Mouse (Mus musculus): ENCODE data around the gene Kctd13. TPM values are rescaled to one million over a fixed set of nuclear protein-coding genes. Genes with fewer than 3 reads are reported as not detected.
A peak's percentile ranks its signal among the peaks of the same experiment; 100 is the strongest.
"Not testable (repeated sequence)": the region's sequence is repeated elsewhere in the genome, so short reads cannot be mapped to it uniquely, and the experiment has no call there.

The Kctd13 gene
- polyA plus RNA-seq, 1 experiment from 2014 or later: 85.7 TPM

DNA sequence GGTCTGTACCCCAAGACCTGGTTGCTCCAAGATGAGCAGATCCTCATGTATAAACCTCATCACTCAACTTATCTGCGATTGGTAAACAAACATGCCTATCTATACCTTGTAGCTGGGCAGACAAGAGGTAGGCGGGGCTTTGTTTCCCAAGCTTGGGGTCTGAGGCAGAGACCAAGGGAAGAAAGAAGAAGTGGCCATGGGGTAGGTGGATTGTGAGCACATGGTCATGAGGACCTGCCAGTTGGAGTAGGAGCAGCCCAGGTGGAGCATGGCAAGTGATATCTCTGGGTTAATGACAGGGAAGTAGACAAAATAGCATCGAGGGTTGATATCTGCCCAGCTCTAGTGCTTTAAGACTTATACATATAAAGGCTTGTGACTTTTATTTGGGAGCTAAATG is 13.8 kb upstream of the Kctd13 start:
- H3K9me3 ChIP-seq: no peaks in the 10 kb centered on the region
- no peak for ATAC-seq
- no peaks in the 10 kb centered on the region for H3K4me1 ChIP-seq (replicated peaks)
- 92% methylated on average over 3 of the region's 3 CpGs for WGBS
- H3K9ac ChIP-seq (replicated peaks): no peak overlapping the region
- no peak overlapping the region for H3K27ac ChIP-seq
- H3K27me3 ChIP-seq: no peaks in the 10 kb centered on the region
- H3K36me3 ChIP-seq: no peaks in the 10 kb centered on the region
- no peak overlapping the region for H3K4me2 ChIP-seq (replicated peaks)
- no peak overlapping the region for H3K4me3 ChIP-seq (replicated peaks)

DNA sequence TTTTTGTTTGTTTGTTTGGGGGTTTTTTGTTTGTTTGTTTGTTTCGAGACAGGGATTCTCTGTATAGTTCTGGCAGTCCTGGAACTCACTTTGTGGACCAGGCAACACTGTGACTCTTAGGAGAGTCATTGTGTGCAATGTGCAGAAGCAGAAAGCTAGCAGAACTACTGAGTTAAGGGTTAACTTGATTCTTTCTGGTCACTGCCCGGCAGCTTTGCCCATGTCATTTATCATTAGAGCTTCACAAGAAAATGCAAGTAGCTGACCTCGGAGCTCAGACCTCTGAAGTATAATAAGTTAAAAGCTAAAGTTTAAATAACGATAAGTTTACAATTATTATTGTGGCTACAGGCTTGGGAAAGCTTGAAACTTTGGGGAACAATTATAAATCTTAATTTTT is 10.3 kb upstream of the Kctd13 start:
- H3K9ac ChIP-seq (replicated peaks); H3K36me3 ChIP-seq; ATAC-seq; H3K27ac ChIP-seq; H3K4me3 ChIP-seq (replicated peaks); H3K27me3 ChIP-seq; H3K9me3 ChIP-seq; H3K4me2 ChIP-seq (replicated peaks): not testable (repeated sequence)
- peaks cover 27% of the 10 kb centered on the region for H3K4me1 ChIP-seq (replicated peaks)
- WGBS: 52% methylated on average over 4 of the region's 4 CpGs

DNA sequence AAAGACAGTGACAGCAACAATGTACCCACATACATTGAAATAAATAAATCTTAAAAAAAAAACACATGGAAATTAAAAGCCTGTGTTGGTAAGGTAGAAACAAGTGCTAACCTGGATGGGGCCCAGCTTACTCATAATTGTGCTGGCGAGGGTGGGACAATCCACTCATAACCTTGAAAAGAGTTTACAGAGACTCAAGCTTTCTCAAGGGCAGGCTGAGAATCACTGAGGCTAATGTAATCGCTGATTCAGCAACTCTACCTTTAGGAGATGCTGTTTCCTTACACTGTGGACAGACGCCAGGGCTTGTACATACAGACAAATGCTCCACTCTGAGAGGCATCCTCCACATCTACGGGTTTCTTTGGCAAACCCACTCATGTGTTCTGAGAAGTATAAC is 8.7 kb upstream of the Kctd13 start:
- H3K4me2 ChIP-seq (replicated peaks): no peak overlapping the region
- ATAC-seq: no peak
- no peak overlapping the region for H3K27ac ChIP-seq
- WGBS: 86% methylated on average over 4 of the region's 4 CpGs
- H3K27me3 ChIP-seq: no peaks in the 10 kb centered on the region
- H3K4me3 ChIP-seq (replicated peaks): no peak overlapping the region
- H3K4me1 ChIP-seq (replicated peaks): peaks cover 27% of the 10 kb centered on the region
- no peaks in the 10 kb centered on the region for H3K36me3 ChIP-seq
- H3K9me3 ChIP-seq: no peaks in the 10 kb centered on the region
- H3K9ac ChIP-seq (replicated peaks): no peak overlapping the region

DNA sequence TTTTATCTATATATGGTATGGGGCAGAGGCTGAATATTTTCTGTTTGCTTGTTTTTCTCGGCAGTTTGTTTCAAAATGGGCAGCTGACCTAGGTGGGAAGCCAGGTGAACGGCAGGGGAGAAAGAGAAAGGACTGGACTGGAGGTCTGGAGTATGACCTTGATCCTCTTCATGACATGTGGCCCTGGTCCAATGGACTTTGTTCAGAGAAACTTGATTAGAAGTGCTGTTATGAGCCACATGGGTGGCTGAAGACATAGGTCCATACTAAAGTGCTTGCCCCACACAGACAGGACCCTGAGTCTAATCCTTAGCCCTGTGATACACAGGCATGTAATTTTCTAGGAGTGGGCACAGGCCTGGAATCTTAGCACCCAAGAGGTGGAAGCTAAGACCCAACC is 7.1 kb upstream of the Kctd13 start:
- 73% methylated on average over 2 of the region's 2 CpGs for WGBS
- no peaks in the 10 kb centered on the region for H3K36me3 ChIP-seq
- peak overlapping the region; percentile 40; the same call in 1 of the 2 replicates for H3K9ac ChIP-seq (replicated peaks)
- peaks cover 27% of the 10 kb centered on the region for H3K4me1 ChIP-seq (replicated peaks)
- H3K4me2 ChIP-seq (replicated peaks): peak overlapping the region; percentile 39
- no peak overlapping the region for H3K27ac ChIP-seq
- no peak for ATAC-seq
- H3K9me3 ChIP-seq: no peaks in the 10 kb centered on the region
- 0 out of 2 replicates have a peak overlapping the region, but pooled peaks have one; percentile 18 for H3K4me3 ChIP-seq (replicated peaks)
- H3K27me3 ChIP-seq: no peaks in the 10 kb centered on the region

DNA sequence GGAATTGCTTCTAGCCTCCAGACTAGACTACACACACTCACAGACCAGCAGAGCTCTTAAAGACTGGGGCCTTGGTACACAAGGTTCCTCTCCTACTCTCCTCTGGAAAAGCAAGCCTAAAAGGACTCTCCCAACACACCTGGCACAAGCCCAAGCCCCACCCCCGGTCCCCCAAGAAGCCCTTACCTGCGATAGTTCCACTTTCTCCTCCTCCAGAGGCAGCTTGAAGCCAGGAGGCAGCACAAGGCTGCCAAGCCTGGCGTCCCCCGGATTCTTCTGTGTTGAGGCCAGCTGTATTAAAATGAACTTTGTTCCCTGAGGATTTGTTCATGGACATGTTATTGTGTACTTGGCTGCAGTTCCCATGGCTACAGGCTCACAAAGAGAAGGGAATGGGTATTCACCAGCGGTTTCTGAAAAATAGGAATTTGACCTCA is 6.0 kb upstream of the Kctd13 start, which contains the start of gene Tmem219:
Tmem219 (minus strand) TSS at position 294 of the 437 bp plus-strand sequence.
- Histone ChIP-seq H3K27ac (peak within 1 kb of the TSS; percentile 83), H3K36me3 (no peaks in the 10 kb centered on the region), H3K4me3 (replicated peaks) (peak within 1 kb of the TSS; percentile 18), H3K9ac (replicated peaks) (peak within 1 kb of the TSS; percentile 40; the same call in 1 of the 2 replicates), H3K4me1 (replicated peaks) (peaks cover 27% of the 10 kb centered on the region), H3K27me3 (no peaks in the 10 kb centered on the region), H3K9me3 (no peaks in the 10 kb centered on the region), H3K4me2 (replicated peaks) (peak within 1 kb of the TSS; percentile 39)
- 7% methylated on average over 5 of the region's 5 CpGs for WGBS
- peak; percentile 82 for ATAC-seq

DNA sequence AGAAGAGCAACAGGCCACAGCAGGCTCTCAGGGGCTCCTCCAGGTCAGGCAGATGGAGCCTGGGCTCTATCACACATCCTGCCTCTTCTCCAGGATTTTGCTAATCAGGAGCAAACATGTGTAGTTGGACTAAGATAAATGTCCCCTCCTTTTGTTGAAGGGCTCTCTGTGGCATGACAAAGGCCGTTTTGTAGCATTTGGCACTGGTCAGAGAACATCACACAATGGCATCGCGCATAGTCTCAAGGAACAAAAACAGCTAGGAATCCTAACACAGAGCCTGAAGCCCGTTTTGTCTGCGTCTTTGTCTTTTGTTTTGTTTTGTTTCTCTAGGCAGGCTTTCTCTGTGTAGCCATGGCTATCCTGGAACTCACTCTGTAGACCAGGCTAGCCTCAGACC is 4.7 kb upstream of the Kctd13 start:
- Histone ChIP-seq H3K27ac (no peak overlapping the region), H3K9ac (replicated peaks) (no peak overlapping the region), H3K4me3 (replicated peaks) (no peak overlapping the region), H3K36me3 (no peaks in the 10 kb centered on the region), H3K4me1 (replicated peaks) (peaks cover 27% of the 10 kb centered on the region), H3K4me2 (replicated peaks) (no peak overlapping the region), H3K9me3 (no peaks in the 10 kb centered on the region), H3K27me3 (no peaks in the 10 kb centered on the region)
- ATAC-seq: no peak
- 47% methylated on average over 5 of the region's 5 CpGs for WGBS

DNA sequence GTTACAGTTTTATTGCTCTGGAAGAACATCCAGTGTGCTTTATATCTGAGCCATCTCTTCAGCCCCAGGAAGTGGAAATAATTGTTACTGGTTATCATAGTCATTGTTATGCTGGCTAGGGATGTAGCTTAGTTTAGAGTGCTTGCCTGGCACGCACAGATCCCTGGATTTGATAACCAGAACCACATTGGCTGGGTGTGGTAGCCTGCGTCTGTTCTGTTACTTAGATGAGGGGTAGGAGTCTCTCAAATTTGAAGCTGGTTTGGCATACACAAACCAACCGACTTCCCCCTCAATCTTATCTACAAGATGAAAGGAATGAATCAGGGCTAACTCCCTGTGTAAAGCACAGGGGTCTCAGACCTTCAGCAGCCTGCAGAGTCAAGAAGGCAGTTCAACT is 2.4 kb upstream of the Kctd13 start:
- 71% methylated on average over 3 of the region's 3 CpGs for WGBS
- H3K36me3 ChIP-seq: peaks cover 8% of the 10 kb centered on the region; the same call in 1 of the 2 replicates
- ATAC-seq: no peak

DNA sequence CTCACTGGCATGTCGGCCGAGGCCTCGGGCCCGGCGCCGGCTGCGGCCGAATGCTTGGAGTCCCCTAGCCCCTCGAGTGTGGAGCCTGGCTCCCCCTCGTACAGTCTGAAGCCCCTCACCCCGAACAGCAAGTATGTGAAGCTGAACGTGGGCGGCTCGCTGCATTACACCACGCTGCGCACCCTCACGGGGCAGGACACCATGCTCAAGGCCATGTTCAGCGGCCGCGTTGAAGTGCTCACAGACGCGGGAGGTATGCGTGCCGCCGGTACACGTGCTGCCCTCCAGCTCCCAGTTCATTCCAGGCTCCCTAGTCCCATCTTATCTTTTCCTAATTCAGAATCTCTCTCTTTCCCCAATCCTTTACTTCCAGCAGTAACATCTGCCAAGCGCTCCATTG is 367 bp downstream of the Kctd13 start:
- no peaks in the 10 kb centered on the region for H3K27me3 ChIP-seq
- 0% methylated on average over 27 of the region's 27 CpGs for WGBS

More for the DNA sequence above, 2.4 kb upstream of the Kctd13 start:
- no peaks in the 10 kb centered on the region for H3K27me3 ChIP-seq
- H3K9ac ChIP-seq (replicated peaks): no peak overlapping the region
- H3K4me3 ChIP-seq (replicated peaks): no peak overlapping the region
- H3K4me1 ChIP-seq (replicated peaks): peaks cover 34% of the 10 kb centered on the region
- H3K4me2 ChIP-seq (replicated peaks): no peak overlapping the region
- H3K27ac ChIP-seq: no peak overlapping the region
- no peaks in the 10 kb centered on the region for H3K9me3 ChIP-seq

DNA sequence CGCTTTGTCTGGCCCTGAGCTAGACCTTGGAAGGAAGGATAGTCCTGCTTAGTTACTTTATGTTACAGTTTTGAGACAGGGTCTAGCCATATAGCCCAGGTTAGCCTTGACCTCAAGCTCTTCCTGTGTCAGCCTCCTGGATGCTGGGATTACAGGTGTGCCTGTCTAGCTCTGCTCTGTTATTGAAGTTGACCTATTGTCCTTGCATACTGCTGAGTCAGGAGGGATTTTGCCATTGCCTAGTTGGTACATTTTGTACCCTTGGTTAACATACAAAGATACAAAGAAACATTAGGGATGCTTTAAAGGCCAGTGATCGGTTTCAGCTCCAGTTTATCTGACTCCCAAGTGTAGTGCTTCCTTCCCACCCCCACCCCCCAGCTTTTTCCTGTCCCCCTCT is 4.0 kb downstream of the Kctd13 start:
- Histone ChIP-seq H3K27me3 (no peaks in the 10 kb centered on the region), H3K36me3 (peaks cover 42% of the 10 kb centered on the region), H3K9ac (replicated peaks) (no peak overlapping the region), H3K4me1 (replicated peaks) (peaks cover 21% of the 10 kb centered on the region), H3K4me2 (replicated peaks) (no peak overlapping the region), H3K4me3 (replicated peaks) (no peak overlapping the region), H3K27ac (no peak overlapping the region), H3K9me3 (no peaks in the 10 kb centered on the region)
- ATAC-seq: no peak
- 92% methylated on average over 2 of the region's 2 CpGs for WGBS

More for the DNA sequence above, 367 bp downstream of the Kctd13 start:
- Histone ChIP-seq H3K4me3 (replicated peaks) (peak overlapping the region; percentile 84), H3K27ac (peak overlapping the region; percentile 83), H3K4me2 (replicated peaks) (peak overlapping the region; percentile 96), H3K9me3 (no peaks in the 10 kb centered on the region), H3K4me1 (replicated peaks) (peaks cover 21% of the 10 kb centered on the region), H3K36me3 (peaks cover 25% of the 10 kb centered on the region), H3K9ac (replicated peaks) (peak overlapping the region; percentile 83)
- peak; percentile 89 for ATAC-seq

DNA sequence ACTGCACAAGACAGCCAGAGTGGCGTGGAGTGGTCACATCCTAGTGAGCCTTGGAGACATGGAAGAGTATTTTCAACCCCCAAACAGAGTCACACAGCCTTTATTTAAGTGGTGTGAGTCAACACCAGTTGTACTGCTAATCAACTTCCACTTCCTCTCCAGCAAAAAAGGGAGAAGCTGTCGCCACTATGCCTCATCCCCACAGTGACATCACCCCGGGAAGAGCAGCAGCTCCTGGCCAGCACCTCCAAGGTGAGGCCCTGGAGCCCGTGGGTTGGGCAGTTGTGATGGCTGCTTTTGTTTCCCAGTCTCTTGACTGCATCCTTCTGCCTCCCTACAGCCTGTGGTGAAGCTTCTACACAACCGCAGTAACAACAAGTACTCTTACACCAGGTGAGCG is 12.5 kb downstream of the Kctd13 start:
- Histone ChIP-seq H3K4me3 (replicated peaks) (no peak overlapping the region), H3K9me3 (no peaks in the 10 kb centered on the region), H3K4me1 (replicated peaks) (peaks cover 12% of the 10 kb centered on the region), H3K9ac (replicated peaks) (no peak overlapping the region), H3K4me2 (replicated peaks) (no peak overlapping the region), H3K36me3 (peaks cover 63% of the 10 kb centered on the region), H3K27me3 (no peaks in the 10 kb centered on the region), H3K27ac (no peak overlapping the region; the same call in 1 of the 2 replicates)
- ATAC-seq: no peak
- WGBS: 56% methylated on average over 6 of the region's 6 CpGs

DNA sequence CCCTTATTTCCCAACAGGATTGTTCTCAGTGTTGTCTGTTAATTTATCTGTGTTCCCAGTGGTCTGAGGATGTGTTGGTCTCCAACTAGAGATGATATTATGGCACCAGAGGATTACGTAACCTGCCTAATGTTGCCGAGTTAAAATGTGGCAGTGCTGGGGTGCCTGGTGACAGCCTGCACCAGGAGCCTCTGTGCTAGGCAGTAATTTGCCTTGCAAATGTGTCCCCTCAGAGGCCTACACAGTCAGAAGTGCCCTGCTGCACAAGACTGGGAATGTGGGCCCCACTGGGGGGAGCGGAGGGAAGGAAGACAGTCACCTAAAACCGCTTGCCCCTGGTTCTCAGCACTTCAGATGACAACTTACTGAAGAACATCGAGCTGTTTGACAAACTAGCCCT is 13.1 kb downstream of the Kctd13 start:
- ATAC-seq: 0 out of 2 replicates have a peak, but pooled peaks have one; percentile 14
- Histone ChIP-seq H3K36me3 (peaks cover 63% of the 10 kb centered on the region), H3K4me2 (replicated peaks) (no peak overlapping the region), H3K4me3 (replicated peaks) (no peak overlapping the region), H3K9me3 (no peaks in the 10 kb centered on the region), H3K9ac (replicated peaks) (0 out of 2 replicates have a peak overlapping the region, but pooled peaks have one; percentile 34), H3K4me1 (replicated peaks) (peaks cover 17% of the 10 kb centered on the region), H3K27ac (no peak overlapping the region), H3K27me3 (no peaks in the 10 kb centered on the region)
- WGBS: 54% methylated on average over 5 of the region's 5 CpGs

DNA sequence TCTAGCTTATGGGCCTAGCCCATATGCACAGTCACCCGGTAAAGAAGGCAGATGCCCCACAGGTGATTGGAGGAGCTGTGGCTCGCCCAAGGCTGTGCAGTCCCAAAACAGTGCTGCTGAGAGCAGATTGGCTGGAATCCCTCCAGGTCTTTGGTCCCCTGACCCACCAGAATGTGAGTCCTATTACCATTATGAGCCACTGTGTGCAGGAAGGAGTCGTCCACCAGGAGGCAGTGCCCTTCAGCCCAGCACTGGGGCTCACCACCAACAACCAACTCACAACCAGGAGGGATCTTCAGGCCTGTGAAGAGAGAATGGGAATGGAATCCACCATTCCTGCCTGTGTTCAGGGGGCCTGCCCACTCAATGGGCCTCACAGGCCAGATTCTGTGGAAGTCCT is 17.9 kb downstream of the Kctd13 start:
- no peak overlapping the region for H3K27ac ChIP-seq
- 46% methylated on average over 3 of the region's 3 CpGs for WGBS
- H3K9ac ChIP-seq (replicated peaks): no peak overlapping the region; the same call in 1 of the 2 replicates
- H3K36me3 ChIP-seq: peaks cover 41% of the 10 kb centered on the region
- H3K4me2 ChIP-seq (replicated peaks): no peak overlapping the region; the same call in 1 of the 2 replicates
- H3K4me1 ChIP-seq (replicated peaks): peaks cover 55% of the 10 kb centered on the region
- no peak for ATAC-seq
- peaks cover 3% of the 10 kb centered on the region; the same call in 1 of the 2 replicates for H3K27me3 ChIP-seq
- no peak overlapping the region for H3K4me3 ChIP-seq (replicated peaks)
- no peaks in the 10 kb centered on the region for H3K9me3 ChIP-seq

DNA sequence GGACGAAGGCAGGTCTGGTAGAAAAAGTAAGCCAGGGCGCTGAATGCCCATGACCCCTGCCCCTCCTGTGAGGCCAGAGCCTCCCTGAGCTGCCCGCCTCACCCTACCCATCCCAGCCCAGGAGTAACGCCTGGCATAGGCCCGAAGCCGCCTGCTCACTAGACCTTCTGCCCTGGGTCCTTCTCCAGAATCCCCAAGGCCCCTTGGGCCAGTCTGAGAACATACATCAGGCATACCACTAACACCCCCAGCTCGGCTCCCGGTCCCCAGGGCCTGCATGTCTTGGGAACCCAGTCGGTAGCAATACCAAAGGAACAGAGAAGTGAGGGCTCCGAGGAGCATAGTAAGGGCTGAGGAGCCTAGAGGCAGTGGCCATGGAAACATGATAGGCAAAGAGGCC is 19.9 kb downstream of the Kctd13 start:
- no peak for ATAC-seq
- no peaks in the 10 kb centered on the region for H3K9me3 ChIP-seq
- peaks cover 20% of the 10 kb centered on the region for H3K27me3 ChIP-seq
- H3K4me2 ChIP-seq (replicated peaks): peak overlapping the region; percentile 98
- peak overlapping the region; percentile 63 for H3K4me3 ChIP-seq (replicated peaks)
- H3K36me3 ChIP-seq: peaks cover 34% of the 10 kb centered on the region
- peak overlapping the region; percentile 93 for H3K27ac ChIP-seq
- peaks cover 70% of the 10 kb centered on the region for H3K4me1 ChIP-seq (replicated peaks)
- peak overlapping the region; percentile 81 for H3K9ac ChIP-seq (replicated peaks)
- WGBS: 82% methylated on average over 9 of the region's 10 CpGs
